Mouse (Mus musculus) forebrain, embryonic 16.5 days (tissue): Measurements from ENCODE around the gene Trpv3. TPM values are rescaled to one million over a fixed set of nuclear protein-coding genes. Genes with fewer than 3 reads are reported as not detected.

Source experiments
- ATAC-seq: fragments of 200-750 bp; cut with Nextera tagmentation; 2 replicates; pipeline ENCODE4 v1.8.0; 2017; ENCODE audit warnings: mild to moderate bottlenecking, moderate library complexity
- H3K27ac ChIP-seq: fragments of 300-500 bp; sonication (generic); 2 replicates; pipeline ENCODE4 v1.5.1; 2014; ENCODE audit warnings: low read length, control low read depth
- H3K27me3 ChIP-seq: fragments of 300-500 bp; sonication (generic); replicated peaks from 2 replicates; pipeline ENCODE4 v1.6.1; 2014; ENCODE audit warnings: low read length; ENCODE audit not compliant: control insufficient read depth, insufficient read depth
- H3K36me3 ChIP-seq: fragments of 300-500 bp; sonication (generic); 2 replicates; pipeline ENCODE4 v1.6.1; 2014; ENCODE audit not compliant: control insufficient read depth, insufficient read depth
- H3K4me1 ChIP-seq: fragments of 300-500 bp; sonication (generic); replicated peaks from 2 replicates; pipeline ENCODE4 v1.6.1; 2014; ENCODE audit warnings: low read length; ENCODE audit not compliant: control insufficient read depth, insufficient read depth
- H3K4me2 ChIP-seq: fragments of 300-500 bp; sonication (generic); 2 replicates; pipeline ENCODE4 v1.6.1; 2014; ENCODE audit warnings: mild to moderate bottlenecking, low read length, control low read depth
- H3K4me3 ChIP-seq: fragments of 300-500 bp; sonication (generic); replicated peaks from 2 replicates; pipeline ENCODE4 v1.5.1; 2014; ENCODE audit warnings: mild to moderate bottlenecking, low read length, control low read depth
- H3K9ac ChIP-seq: fragments of 300-500 bp; sonication (generic); replicated peaks from 2 replicates; pipeline ENCODE4 v1.6.1; 2014; ENCODE audit warnings: low read depth, low read length, control low read depth
- H3K9me3 ChIP-seq: fragments of 300-500 bp; sonication (generic); 2 replicates; pipeline ENCODE4 v1.6.1; 2016; ENCODE audit warnings: low read length; ENCODE audit not compliant: control insufficient read depth
- WGBS: fragments of 180-500 bp; shearing (Covaris S2); extraction: QIAGEN DNeasy Blood & Tissue Kit; methylation state at CpG from one replicate; pipeline ENCODE4 v1.1.7; 2014; 5-methylcytosine and 5-hydroxymethylcytosine counted together
- polyA plus RNA-seq: library from polyadenylated mRNA; unstranded; fragments of >200 nt; fragmentation: Nextera tagmentation; extraction: Ambion mirVana; gene quantifications from 2 replicates; pipeline ENCODE4 v1.2.1, GENCODE M21; 2015

Gene Trpv3
- polyA plus RNA-seq: 0.06 TPM in 1 of 2 replicates, not detected in the other

GRCm38 (mm10) chr11:73267267-73267666 lies at the start of gene Trpv3:
Gene Trpv3, plus strand, starts transcription at chr11:73267388.
- Histone ChIP-seq H3K27ac (no peak within 1 kb of the TSS), H3K9ac (no peak within 1 kb of the TSS), H3K36me3 (no peaks in the 10 kb centered on the region), H3K9me3 (no peaks in the 10 kb centered on the region), H3K4me1 (no peaks in the 10 kb centered on the region), H3K27me3 (no peaks in the 10 kb centered on the region), H3K4me3 (no peak within 1 kb of the TSS), H3K4me2 (no peak within 1 kb of the TSS)
- WGBS: 80% methylated on average over 7 of the region's 7 CpGs
- ATAC-seq: no peak

GRCm38 (mm10) chr11:73219671-73220070 lies 47.5 kb upstream of the Trpv3 start:
- H3K27ac ChIP-seq: no peak overlapping the region
- no peaks in the 10 kb centered on the region for H3K27me3 ChIP-seq

GRCm38 (mm10) chr11:73220651-73221050 lies 46.5 kb upstream of the Trpv3 start:
- ATAC-seq: no peak
- no peaks in the 10 kb centered on the region for H3K36me3 ChIP-seq
- H3K4me3 ChIP-seq: no peak overlapping the region
- no peak overlapping the region for H3K27ac ChIP-seq
- H3K4me2 ChIP-seq: no peak overlapping the region
- no peaks in the 10 kb centered on the region for H3K4me1 ChIP-seq
- no peak overlapping the region for H3K9ac ChIP-seq
- no peaks in the 10 kb centered on the region for H3K9me3 ChIP-seq
- WGBS: 92% methylated on average over 1 of the region's 1 CpGs
- no peaks in the 10 kb centered on the region for H3K27me3 ChIP-seq

More at GRCm38 (mm10) chr11:73219671-73220070, 47.5 kb upstream of the Trpv3 start:
- H3K9ac ChIP-seq: no peak overlapping the region
- no peaks in the 10 kb centered on the region for H3K36me3 ChIP-seq
- no peaks in the 10 kb centered on the region for H3K4me1 ChIP-seq
- ATAC-seq: no peak
- WGBS: 65% methylated on average over 2 of the region's 2 CpGs
- no peak overlapping the region for H3K4me2 ChIP-seq
- no peaks in the 10 kb centered on the region for H3K9me3 ChIP-seq
- no peak overlapping the region for H3K4me3 ChIP-seq

GRCm38 (mm10) chr11:73222846-73223245 lies 44.3 kb upstream of the Trpv3 start:
- H3K4me3 ChIP-seq: no peak overlapping the region
- no peaks in the 10 kb centered on the region for H3K9me3 ChIP-seq
- ATAC-seq: no peak
- no peaks in the 10 kb centered on the region for H3K36me3 ChIP-seq
- WGBS: 57% methylated on average over 5 of the region's 5 CpGs
- H3K27me3 ChIP-seq: no peaks in the 10 kb centered on the region
- no peak overlapping the region for H3K4me2 ChIP-seq
- H3K4me1 ChIP-seq: no peaks in the 10 kb centered on the region
- no peak overlapping the region for H3K9ac ChIP-seq
- no peak overlapping the region for H3K27ac ChIP-seq

GRCm38 (mm10) chr11:73223966-73224365 lies 43.2 kb upstream of the Trpv3 start:
- H3K9ac ChIP-seq: no peak overlapping the region
- H3K36me3 ChIP-seq: no peaks in the 10 kb centered on the region
- 0 out of 2 replicates have a peak, but pooled peaks cover 2% of the 10 kb centered on the region for H3K9me3 ChIP-seq
- no peak overlapping the region for H3K4me3 ChIP-seq
- no peaks in the 10 kb centered on the region for H3K4me1 ChIP-seq
- no peak overlapping the region for H3K4me2 ChIP-seq
- no peak overlapping the region for H3K27ac ChIP-seq
- WGBS: 66% methylated on average over 2 of the region's 2 CpGs
- no peak for ATAC-seq
- no peaks in the 10 kb centered on the region for H3K27me3 ChIP-seq

- Histone ChIP-seq H3K9me3 (0 out of 2 replicates have a peak, but pooled peaks cover 3% of the 10 kb centered on the region), H3K27ac (no peak overlapping the region), H3K36me3 (no peaks in the 10 kb centered on the region), H3K4me3 (no peak overlapping the region), H3K4me1 (no peaks in the 10 kb centered on the region), H3K9ac (no peak overlapping the region), H3K27me3 (no peaks in the 10 kb centered on the region), H3K4me2 (no peak overlapping the region)
- 91% methylated on average over 6 of the region's 6 CpGs for WGBS
- no peak for ATAC-seq
Measured at GRCm38 (mm10) chr11:73225856-73226255, 41.3 kb upstream of the Trpv3 start.

GRCm38 (mm10) chr11:73228881-73229280 lies 38.3 kb upstream of the Trpv3 start:
- H3K4me3 ChIP-seq: no peak overlapping the region
- no peak for ATAC-seq

GRCm38 (mm10) chr11:73230081-73230480 lies 37.1 kb upstream of the Trpv3 start:
- 86% methylated on average over 5 of the region's 5 CpGs for WGBS
- no peak for ATAC-seq
- H3K4me1 ChIP-seq: no peaks in the 10 kb centered on the region
- no peak overlapping the region for H3K9ac ChIP-seq
- H3K27ac ChIP-seq: no peak overlapping the region
- H3K4me2 ChIP-seq: no peak overlapping the region
- no peaks in the 10 kb centered on the region for H3K27me3 ChIP-seq
- H3K9me3 ChIP-seq: 0 out of 2 replicates have a peak, but pooled peaks cover 3% of the 10 kb centered on the region
- H3K36me3 ChIP-seq: no peaks in the 10 kb centered on the region
- H3K4me3 ChIP-seq: no peak overlapping the region

More at GRCm38 (mm10) chr11:73228881-73229280, 38.3 kb upstream of the Trpv3 start:
- Histone ChIP-seq H3K27ac (no peak overlapping the region), H3K4me2 (no peak overlapping the region), H3K27me3 (no peaks in the 10 kb centered on the region), H3K36me3 (no peaks in the 10 kb centered on the region), H3K4me1 (no peaks in the 10 kb centered on the region), H3K9ac (no peak overlapping the region), H3K9me3 (0 out of 2 replicates have a peak, but pooled peaks cover 3% of the 10 kb centered on the region)
- WGBS: 82% methylated on average over 5 of the region's 5 CpGs

- H3K9ac ChIP-seq: no peak overlapping the region
- H3K27ac ChIP-seq: no peak overlapping the region
- no peaks in the 10 kb centered on the region for H3K27me3 ChIP-seq
- 0 out of 2 replicates have a peak, but pooled peaks cover 3% of the 10 kb centered on the region for H3K9me3 ChIP-seq
- H3K4me3 ChIP-seq: no peak overlapping the region
- H3K4me1 ChIP-seq: no peaks in the 10 kb centered on the region
- H3K4me2 ChIP-seq: no peak overlapping the region
- WGBS: 60% methylated on average over 2 of the region's 2 CpGs
- H3K36me3 ChIP-seq: no peaks in the 10 kb centered on the region
- no peak for ATAC-seq
Measured at GRCm38 (mm10) chr11:73232513-73232912, 34.7 kb upstream of the Trpv3 start.

- Histone ChIP-seq H3K9ac (no peak within 1 kb of the TSS), H3K9me3 (0 out of 2 replicates have a peak, but pooled peaks cover under 1% of the 10 kb centered on the region), H3K27me3 (no peaks in the 10 kb centered on the region), H3K27ac (no peak within 1 kb of the TSS), H3K4me2 (no peak within 1 kb of the TSS), H3K4me3 (no peak within 1 kb of the TSS), H3K36me3 (no peaks in the 10 kb centered on the region), H3K4me1 (no peaks in the 10 kb centered on the region)
- no peak for ATAC-seq
- 85% methylated on average over 5 of the region's 5 CpGs for WGBS
Measured at GRCm38 (mm10) chr11:73233992-73234391, 33.2 kb upstream of the Trpv3 start, which contains the start of gene Trpv1. Gene Trpv1, plus strand, starts transcription at chr11:73234292.
